Mouse (Mus musculus): ENCODE results near the gene Olfr135.

Olfr135 gene

DNA sequence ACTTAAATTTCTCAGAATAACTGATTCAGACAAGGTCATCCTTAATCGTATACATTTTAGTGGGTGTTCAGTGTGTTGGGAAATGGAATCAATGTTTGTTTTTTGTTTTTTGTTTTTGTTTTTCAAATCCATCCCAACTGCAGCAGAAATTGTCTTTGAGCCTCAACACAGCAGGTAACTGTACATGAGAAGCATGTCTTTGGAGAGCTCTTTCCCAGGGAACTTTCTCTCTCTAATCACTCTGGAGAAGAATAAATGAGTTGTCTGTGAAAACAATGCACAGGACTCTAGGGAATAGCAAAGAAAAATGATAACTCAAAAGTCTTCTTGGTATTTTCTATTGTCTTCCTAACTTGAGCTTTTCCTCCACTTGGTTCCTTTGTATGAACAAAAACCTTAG is at the start of gene Olfr135:
Gene Olfr135 (plus strand): TSS at position 301 of the 400 bp plus-strand sequence.
- DNase-seq (ENCODE audit: low read depth) = no peak

DNA sequence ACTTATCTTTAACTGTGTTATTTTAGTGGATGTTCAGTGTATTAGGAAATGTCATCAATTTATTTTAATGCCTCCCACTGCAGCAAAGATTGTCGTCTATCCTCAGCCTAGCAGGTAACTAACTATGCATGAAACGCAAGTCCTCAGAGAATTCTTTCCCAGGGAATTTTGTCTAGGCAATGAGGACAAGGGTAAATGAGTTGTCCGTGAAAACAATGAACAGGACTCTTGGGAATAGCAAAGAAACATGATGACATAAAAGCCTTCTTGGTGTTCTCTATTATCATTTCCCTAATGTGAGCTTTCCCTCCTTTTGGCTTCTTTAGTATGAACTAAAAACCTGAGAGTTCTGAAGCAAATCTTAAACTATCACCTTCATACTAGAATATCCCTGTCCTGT is 33.0 kb upstream of the Olfr135 start, which contains the start of gene Olfr134:
Gene Olfr134 (plus strand): TSS at position 301 of the 400 bp plus-strand sequence.
- no peak for DNase-seq (ENCODE audit: low read depth)

All from naive thymus-derived CD4-positive, alpha-beta T cell, adult 2 months (primary cell).